Mouse (Mus musculus): Measurements from ENCODE around the gene Gskip. TPM values are rescaled to one million over a fixed set of nuclear protein-coding genes. Genes with fewer than 3 reads are reported as not detected.

Gskip gene
- polyA plus RNA-seq, 2 experiments from 2014 or later = 38.3 to 38.4 TPM

GRCm38 (mm10) chr12:105722657-105723056, 38.0 kb downstream of the Gskip start:
- ATAC-seq = peak; percentile 58

DNA sequence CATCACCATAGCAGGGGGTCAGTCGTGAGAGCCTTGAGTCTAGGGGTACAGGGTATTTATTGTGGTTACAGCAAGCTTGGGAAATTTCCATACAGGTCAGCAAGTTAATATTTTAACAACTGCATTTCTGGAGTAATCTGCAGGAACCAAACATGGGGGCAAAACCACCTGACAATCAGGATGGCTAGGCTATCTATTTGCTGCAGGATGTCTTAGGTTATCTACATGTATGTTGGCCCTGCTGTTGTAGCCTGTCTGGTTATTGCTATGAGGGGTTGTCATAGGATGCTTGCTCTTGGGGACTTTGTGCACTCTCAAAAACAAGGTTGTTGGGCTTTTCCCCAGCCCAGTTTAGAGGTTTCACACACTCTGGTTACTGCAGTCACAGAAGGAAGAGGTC, 40.0 kb downstream of the Gskip start:
- no peak for ATAC-seq

- no peak for ATAC-seq
These were observed 41.1 kb downstream of the Gskip start for GRCm38 (mm10) chr12:105725736-105726135.

- ATAC-seq = no peak
These were observed 42.6 kb downstream of the Gskip start for GRCm38 (mm10) chr12:105727268-105727667.

- ATAC-seq = no peak
These were observed 43.3 kb downstream of the Gskip start for GRCm38 (mm10) chr12:105727964-105728363.

DNA sequence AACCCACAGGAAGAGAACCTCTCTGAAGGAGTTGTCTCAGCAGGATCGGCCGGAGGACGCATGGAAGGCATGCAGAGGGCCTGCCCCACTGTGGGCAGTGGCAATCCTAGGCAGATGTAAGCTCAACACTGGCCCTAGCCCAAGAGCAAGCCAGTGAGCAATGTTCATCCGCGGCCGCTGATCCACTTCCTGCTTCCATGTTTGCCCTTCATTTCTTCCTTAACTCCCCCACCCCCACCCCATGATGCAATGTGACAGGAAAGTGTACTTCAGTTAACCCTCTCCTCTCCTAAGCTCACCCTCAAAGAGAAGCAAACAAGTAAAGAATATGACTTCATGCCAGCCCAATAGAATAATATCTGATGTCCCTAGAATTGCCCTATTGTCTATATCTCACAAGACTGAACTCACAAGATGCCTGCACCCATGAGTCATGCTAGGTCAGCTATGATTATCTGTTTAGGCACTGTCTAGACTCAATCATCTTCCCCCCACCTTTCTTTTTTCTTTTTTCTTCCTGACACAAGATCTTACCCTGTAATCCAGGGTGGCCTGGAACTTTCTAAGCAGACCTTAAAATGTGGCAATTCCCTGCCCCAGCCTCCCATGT, 46.3 kb downstream of the Gskip start:
- no peak for ATAC-seq

- no peak for ATAC-seq
These were observed 48.9 kb downstream of the Gskip start for GRCm38 (mm10) chr12:105733370-105734159.

- no peak for ATAC-seq
These were observed 50.7 kb downstream of the Gskip start for GRCm38 (mm10) chr12:105735226-105735888.

- no peak for ATAC-seq
These were observed 51.2 kb downstream of the Gskip start for GRCm38 (mm10) chr12:105735889-105736251.

DNA sequence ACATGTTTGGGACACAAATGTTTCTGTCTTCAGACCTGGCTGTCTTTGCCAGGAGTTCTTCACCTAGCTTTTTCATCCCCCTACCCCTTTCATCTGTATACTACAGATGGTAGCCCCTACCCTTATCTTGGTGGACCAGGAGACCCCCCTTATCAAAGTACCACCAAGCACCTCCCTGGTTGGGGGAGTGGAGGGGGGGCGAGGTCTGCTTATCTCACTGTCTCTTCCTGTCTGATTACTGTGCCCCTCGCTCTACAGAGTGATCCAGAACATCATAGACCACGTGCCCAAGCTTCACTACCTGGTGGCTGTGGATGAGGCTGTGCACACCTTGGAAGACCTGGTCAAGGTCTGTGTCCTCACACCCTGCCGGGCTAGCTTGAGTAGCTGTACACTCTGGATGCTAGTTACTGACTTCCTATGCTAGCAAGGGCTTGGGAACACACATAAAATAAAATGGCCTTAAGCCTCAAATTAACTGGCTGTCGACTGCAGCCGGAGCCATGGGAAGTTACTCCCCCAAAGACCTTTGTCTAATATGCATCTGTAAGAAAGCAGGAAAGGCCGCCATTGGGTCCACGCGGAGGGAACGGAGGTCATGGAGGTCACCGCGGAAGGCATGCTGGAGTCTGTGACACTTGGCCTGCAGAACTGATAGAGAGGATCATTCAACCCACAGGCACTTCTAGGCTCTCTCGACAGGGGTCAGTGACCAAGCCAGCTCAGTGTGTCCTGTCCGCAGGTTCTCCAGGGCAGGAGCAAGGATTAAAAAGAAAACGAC, 53.9 kb downstream of the Gskip start:
- ATAC-seq = no peak

DNA sequence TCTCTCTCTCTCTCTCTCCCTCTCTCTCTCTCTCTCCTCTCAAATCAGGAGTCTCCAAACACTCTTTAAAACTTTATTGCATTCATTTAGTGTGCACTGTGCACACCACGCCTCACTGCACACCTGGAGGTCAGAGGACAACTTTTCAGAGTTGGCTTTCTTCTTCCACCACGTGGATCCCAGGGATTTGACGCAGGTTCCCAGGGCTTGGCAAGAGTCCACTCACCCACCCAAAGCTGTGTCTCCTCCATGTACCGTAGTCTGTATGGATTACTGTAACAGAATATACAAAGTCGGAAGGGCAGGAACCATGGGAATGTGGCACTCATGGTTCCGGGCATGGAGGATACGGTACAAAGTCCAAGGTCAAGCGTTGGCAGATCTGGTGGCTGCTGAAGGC, 55.0 kb downstream of the Gskip start:
- ATAC-seq = no peak

DNA sequence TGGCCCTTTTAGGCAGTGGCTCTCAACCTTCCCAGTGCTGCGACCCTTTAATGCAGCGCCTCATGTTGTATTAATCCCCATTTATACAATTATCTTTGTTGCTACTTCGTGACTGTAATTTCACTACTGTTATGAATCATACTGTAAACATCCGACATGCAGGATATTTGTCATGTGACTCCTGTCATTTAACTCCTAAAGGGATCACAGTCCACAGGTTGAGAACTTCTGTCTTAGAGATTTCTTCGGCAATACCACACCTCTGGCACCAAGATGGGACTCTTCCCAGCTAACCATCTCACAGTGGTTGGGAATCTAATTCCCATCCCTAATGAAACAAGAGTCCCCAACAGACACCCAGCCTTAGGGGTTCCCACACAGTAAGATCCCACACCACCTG, 63.5 kb downstream of the Gskip start:
- no peak for ATAC-seq

Other genes with a start within 250 kb of the Gskip start
- under 1 TPM; 0.39 to 0.70 TPM for gene D430019H16Rik, start 231.0 kb upstream of the Gskip start, polyA plus RNA-seq (2017; shearing (Covaris generic))
- gene Bdkrb2, start 121.6 kb upstream of the Gskip start, polyA plus RNA-seq (2017; shearing (Covaris generic)) = not detected
- 1 to 10 TPM; 3.1 to 3.5 TPM for gene Bdkrb1, start 81.7 kb upstream of the Gskip start, polyA plus RNA-seq (2017; shearing (Covaris generic))
- gene Atg2b, start 382 bp downstream of the Gskip start, polyA plus RNA-seq (2017; shearing (Covaris generic)) = 10 to 100 TPM; 10.1 to 14.4 TPM
- gene Ak7, start 21.1 kb downstream of the Gskip start, polyA plus RNA-seq (2017; shearing (Covaris generic)) = under 1 TPM; 0.58 to 0.89 TPM
- 100 to 1,000 TPM; 102 to 103 TPM for gene Papola, start 99.9 kb downstream of the Gskip start, polyA plus RNA-seq (2017; shearing (Covaris generic))